Mouse (Mus musculus) liver, adult 2 months (tissue): Measurements from ENCODE around the gene Nxt2. TPM values are rescaled to one million over a fixed set of nuclear protein-coding genes. Genes with fewer than 3 reads are reported as not detected.

Source experiments
- DNase-seq: peaks from one replicate; pipeline ENCODE4 v3.0.0-alpha.2; 2011; ENCODE audit warnings: low read depth, low spot score; ENCODE audit errors: extremely low read depth
- H3K27ac ChIP-seq: fragments of 200-500 bp; replicated peaks from 2 replicates; pipeline ENCODE4 v1.5.1; 2012; ENCODE audit warnings: low read depth, mild to moderate bottlenecking, control low read depth, inconsistent platforms, low read length; ENCODE audit not compliant: insufficient read depth
- H3K27me3 ChIP-seq: fragments of 200-500 bp; 2 replicates; pipeline ENCODE4 v1.6.1; 2012; ENCODE audit warnings: mild to moderate bottlenecking, moderate library complexity, low read length, inconsistent platforms; ENCODE audit not compliant: control insufficient read depth, insufficient read depth
- H3K36me3 ChIP-seq: fragments of 200-500 bp; 2 replicates; pipeline ENCODE4 v1.6.1; 2012; ENCODE audit warnings: low read length, inconsistent platforms; ENCODE audit not compliant: control insufficient read depth, insufficient read depth
- H3K4me1 ChIP-seq: fragments of 200-500 bp; 2 replicates; pipeline ENCODE4 v1.6.1; 2011; ENCODE audit warnings: low read length; ENCODE audit not compliant: control insufficient read depth, insufficient read depth
- H3K4me3 ChIP-seq: fragments of 200-500 bp; 2 replicates; pipeline ENCODE4 v1.5.1; 2011; ENCODE audit warnings: low read depth, mild to moderate bottlenecking, control low read depth, low read length, moderate library complexity; ENCODE audit not compliant: insufficient read depth
- H3K79me2 ChIP-seq: fragments of 200-500 bp; 2 replicates; pipeline ENCODE4 v1.6.1; 2012; ENCODE audit warnings: inconsistent platforms, mild to moderate bottlenecking, low read length, moderate library complexity; ENCODE audit not compliant: control insufficient read depth, insufficient read depth
- H3K9ac ChIP-seq: fragments of 200-500 bp; 2 replicates; pipeline ENCODE4 v1.6.1; 2012; ENCODE audit warnings: low read depth, mild to moderate bottlenecking, control low read depth, inconsistent platforms, low read length
- CTCF ChIP-seq: fragments of 200-500 bp; IDR thresholded peaks from 2 replicates; pipeline ENCODE4 v1.5.1; 2011; ENCODE audit warnings: low read depth, low read length, control low read depth
- POLR2A ChIP-seq: fragments of 200-500 bp; IDR thresholded peaks from 2 replicates; pipeline ENCODE4 v1.6.1; 2011; ENCODE audit warnings: low read length, control low read depth; ENCODE audit not compliant: insufficient read depth; ENCODE audit errors: extremely low read depth
- WGBS: fragments of 180-500 bp; shearing (Covaris S2); methylation state at CpG from one replicate; pipeline ENCODE4 v1.1.7; 2018; 5-methylcytosine and 5-hydroxymethylcytosine counted together
- polyA plus RNA-seq: library from polyadenylated mRNA; depleted of rRNA; stranded (reverse); fragments of >200 nt; gene quantifications from 2 replicates; pipeline ENCODE4 v1.2.3, GENCODE M21; 2012; rRNA removed
- total RNA-seq: library from RNA; depleted of rRNA; stranded (reverse); fragments of >200 nt; gene quantifications from 2 replicates; pipeline ENCODE4 v1.2.3, GENCODE M21; 2014; rRNA removed

Nxt2 gene
- total and polyA plus RNA-seq, 2 experiments = 4.4 to 31.9 TPM

GRCm38 (mm10) chrX:142237101-142237500, 10.5 kb downstream of the Nxt2 start:
- peaks cover 2% of the 10 kb centered on the region; the same call in 1 of the 2 replicates for H3K36me3 ChIP-seq
- TF ChIP-seq POLR2A (no peak), CTCF (no peak)
- DNase-seq = peak; percentile 42
- no peaks in the 10 kb centered on the region for H3K27me3 ChIP-seq
- peaks cover 3% of the 10 kb centered on the region; the same call in 1 of the 2 replicates for H3K4me1 ChIP-seq
- no peak overlapping the region for H3K4me3 ChIP-seq
- H3K79me2 ChIP-seq = no peaks in the 10 kb centered on the region
- H3K9ac ChIP-seq = no peak overlapping the region
- H3K27ac ChIP-seq = no peak overlapping the region
- WGBS = 32% methylated on average over 2 of the region's 2 CpGs

GRCm38 (mm10) chrX:142245682-142246327, 19.2 kb downstream of the Nxt2 start:
- Histone ChIP-seq H3K9ac (no peak overlapping the region), H3K27me3 (no peaks in the 10 kb centered on the region), H3K4me1 (peaks cover 10% of the 10 kb centered on the region), H3K27ac (peak overlapping the region; percentile 73), H3K79me2 (no peaks in the 10 kb centered on the region), H3K4me3 (no peak overlapping the region), H3K36me3 (no peaks in the 10 kb centered on the region)
- WGBS = 33% methylated on average over 5 of the region's 5 CpGs
- DNase-seq = peak; percentile 82
- no peak for TF ChIP-seq CTCF

DNA sequence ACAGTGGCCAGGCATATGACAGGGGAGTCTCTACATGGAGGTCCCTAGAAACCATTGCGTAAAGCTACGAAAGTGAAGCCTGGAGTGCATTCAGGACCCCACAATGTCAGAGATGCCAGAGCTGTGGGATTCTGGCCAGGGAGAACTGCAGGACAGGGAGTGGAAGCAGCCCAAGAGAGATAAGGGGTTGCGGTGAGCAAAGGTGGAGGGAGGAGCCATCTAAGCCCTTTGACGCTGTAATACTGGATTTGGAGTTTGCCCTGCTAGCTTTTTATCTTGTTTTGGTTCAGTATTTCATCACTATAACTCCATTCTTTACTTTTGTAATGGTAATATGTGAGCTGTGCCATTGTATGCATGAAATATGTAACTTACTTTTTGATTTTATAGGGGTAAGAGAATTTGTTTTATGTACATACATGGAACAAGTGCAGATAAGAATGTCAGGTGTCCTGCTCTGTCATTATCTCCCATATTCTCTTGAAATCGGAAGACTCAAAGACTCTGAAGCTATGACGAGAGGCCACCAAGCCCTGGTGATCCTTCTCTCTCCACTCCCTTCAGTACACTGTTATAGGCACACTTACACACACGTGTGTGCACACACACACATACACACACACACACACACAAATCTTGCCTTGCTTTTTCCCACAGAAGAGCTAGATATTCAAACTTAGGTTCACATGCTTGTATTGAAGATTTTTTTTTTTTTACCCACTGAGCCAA, 23.6 kb downstream of the Nxt2 start:
- no peaks in the 10 kb centered on the region for H3K36me3 ChIP-seq
- no peak for TF ChIP-seq CTCF
- no peak for TF ChIP-seq POLR2A
- H3K27ac ChIP-seq = peak overlapping the region; percentile 87
- DNase-seq = peak; percentile 85
- H3K27me3 ChIP-seq = no peaks in the 10 kb centered on the region
- no peaks in the 10 kb centered on the region for H3K79me2 ChIP-seq
- H3K4me3 ChIP-seq = no peak overlapping the region
- H3K9ac ChIP-seq = no peak overlapping the region
- 35% methylated on average over 7 of the region's 7 CpGs for WGBS
- H3K4me1 ChIP-seq = peaks cover 9% of the 10 kb centered on the region

DNA sequence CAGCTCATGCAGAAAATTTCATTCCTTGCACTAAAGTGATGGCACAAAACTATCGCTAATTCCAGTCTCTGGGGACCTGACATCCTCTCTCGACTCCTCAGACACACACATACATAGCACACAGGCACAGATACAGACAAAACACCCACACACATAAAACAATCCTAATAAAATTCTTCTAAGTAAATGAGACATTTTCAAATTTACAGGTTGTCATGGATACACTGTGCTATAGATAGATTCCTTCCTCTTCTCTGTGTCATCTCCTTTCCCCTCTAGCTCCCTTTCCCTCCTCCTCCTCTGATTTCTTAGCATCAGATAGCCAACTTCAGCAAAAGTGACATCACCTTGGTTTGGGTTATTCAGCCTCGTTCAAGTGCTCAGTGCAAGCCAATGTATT, 49.5 kb downstream of the Nxt2 start:
- TF ChIP-seq CTCF (no peak), POLR2A (no peak)
- WGBS = 71% methylated on average over 3 of the region's 3 CpGs
- Histone ChIP-seq H3K4me1 (no peaks in the 10 kb centered on the region), H3K27ac (no peak overlapping the region), H3K9ac (no peak overlapping the region), H3K36me3 (no peaks in the 10 kb centered on the region), H3K27me3 (no peaks in the 10 kb centered on the region), H3K79me2 (no peaks in the 10 kb centered on the region), H3K4me3 (no peak overlapping the region)
- DNase-seq = no peak

DNA sequence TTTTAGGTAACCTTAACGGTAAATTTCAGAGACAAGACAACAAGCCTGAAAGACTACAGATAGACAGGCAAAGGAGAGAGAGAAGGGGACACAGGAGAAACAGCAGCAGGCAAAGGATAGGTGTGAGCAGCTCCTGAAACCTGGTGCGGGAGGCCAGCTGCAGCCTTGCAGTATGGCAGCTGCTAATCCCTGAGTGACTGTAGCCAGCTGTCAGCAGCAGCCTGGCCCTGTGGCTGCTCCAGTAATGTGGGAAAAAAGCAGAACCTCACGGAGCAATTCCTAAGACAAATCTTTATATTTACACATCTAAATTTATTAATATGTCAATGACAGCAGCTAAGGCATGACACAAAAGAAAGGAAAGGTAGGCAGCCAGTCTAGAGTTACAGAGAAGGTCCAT, 50.0 kb downstream of the Nxt2 start:
- H3K27me3 ChIP-seq = no peaks in the 10 kb centered on the region
- DNase-seq = no peak
- TF ChIP-seq CTCF (no peak), POLR2A (no peak)
- 67% methylated on average over 3 of the region's 3 CpGs for WGBS
- no peaks in the 10 kb centered on the region for H3K36me3 ChIP-seq
- no peaks in the 10 kb centered on the region for H3K4me1 ChIP-seq
- no peak overlapping the region for H3K9ac ChIP-seq
- H3K4me3 ChIP-seq = no peak overlapping the region
- no peaks in the 10 kb centered on the region for H3K79me2 ChIP-seq
- no peak overlapping the region for H3K27ac ChIP-seq

- no peak for DNase-seq
- H3K4me3 ChIP-seq = no peak overlapping the region
- H3K4me1 ChIP-seq = no peaks in the 10 kb centered on the region
- no peak overlapping the region for H3K27ac ChIP-seq
- no peaks in the 10 kb centered on the region for H3K36me3 ChIP-seq
- H3K79me2 ChIP-seq = no peaks in the 10 kb centered on the region
- TF ChIP-seq CTCF (no peak), POLR2A (no peak)
- WGBS = 59% methylated on average over 5 of the region's 5 CpGs
- H3K27me3 ChIP-seq = no peaks in the 10 kb centered on the region
- H3K9ac ChIP-seq = no peak overlapping the region
Observed at GRCm38 (mm10) chrX:142285905-142286304, 59.3 kb downstream of the Nxt2 start.

Other genes with a start within 250 kb of the Nxt2 start
- gene Gucy2f, start 29.8 kb upstream of the Nxt2 start, total RNA-seq = not detected in 2 replicates
- not detected in 2 replicates for gene Gucy2f, start 29.8 kb upstream of the Nxt2 start, polyA plus RNA-seq
- not detected in 2 replicates for gene Kcne1l, start 79.5 kb downstream of the Nxt2 start, total RNA-seq
- gene Kcne1l, start 79.5 kb downstream of the Nxt2 start, polyA plus RNA-seq = 0.11 TPM in 1 of 2 replicates, not detected in the other
- gene Acsl4, start 163.8 kb downstream of the Nxt2 start, total RNA-seq = 37.9 and 38.3 TPM in 2 replicates
- gene Acsl4, start 163.8 kb downstream of the Nxt2 start, polyA plus RNA-seq = 4.2 and 6.0 TPM in 2 replicates